In the genomic region with DNA sequence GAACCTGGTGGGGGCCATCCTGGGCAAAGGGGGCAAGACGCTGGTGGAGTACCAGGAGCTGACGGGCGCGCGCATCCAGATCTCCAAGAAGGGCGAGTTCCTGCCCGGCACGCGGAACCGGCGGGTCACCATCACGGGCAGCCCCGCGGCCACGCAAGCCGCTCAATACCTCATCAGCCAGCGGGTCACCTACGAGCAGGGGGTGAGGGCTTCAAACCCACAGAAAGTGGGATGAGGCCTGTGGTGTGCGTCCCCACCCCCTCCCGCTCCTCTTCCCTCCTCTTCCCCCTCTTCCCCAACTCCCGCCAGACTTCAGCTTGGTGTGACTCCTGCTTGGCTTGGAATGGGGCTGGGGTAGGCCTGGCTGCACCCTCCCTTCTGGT, we compare ENCODE assay signal across 8 mouse cellular contexts. TPM values are rescaled to one million over a fixed set of nuclear protein-coding genes. Genes with fewer than 3 reads are reported as not detected.
A peak's percentile ranks its signal among the peaks of the same experiment; 100 is the strongest.
DNase-seq lines count a peak whose midpoint lies in the region; ATAC-seq and TF ChIP-seq lines count a peak whose summit lies in the region.

No protein-coding gene starts in this region.

- peak overlapping the region; percentile 55 for H3K4me3 ChIP-seq in heart, adult 2 months
- peak overlapping the region; percentile 30 for H3K4me3 ChIP-seq in C2C12 (ENCODE audit: insufficient read depth, poor library complexity, severe bottlenecking)
- peak overlapping the region; percentile 51 for H3K4me3 ChIP-seq in forebrain, embryonic 11.5 days (ENCODE audit: low read depth, low read length)
- peak overlapping the region; percentile 58 for H3K4me3 ChIP-seq in liver, embryonic 12.5 days

- peaks cover 6% of the 10 kb centered on the region for H3K4me1 ChIP-seq in heart, adult 2 months (ENCODE audit: control insufficient read depth, insufficient read depth, low read length)
- peaks cover 26% of the 10 kb centered on the region for H3K4me1 ChIP-seq in forebrain, embryonic 11.5 days (replicated peaks; ENCODE audit: control insufficient read depth, insufficient read depth, low read length)
- peaks cover 23% of the 10 kb centered on the region for H3K4me1 ChIP-seq in liver, embryonic 12.5 days

- no peaks in the 10 kb centered on the region; the same call in 1 of the 2 replicates for H3K79me2 ChIP-seq in heart, adult 2 months (replicated peaks; ENCODE audit: control insufficient read depth, insufficient read depth, low read length)
- H3K79me2 ChIP-seq in C2C12 (ENCODE audit: control insufficient read depth, insufficient read depth) = no peaks in the 10 kb centered on the region

- no peaks in the 10 kb centered on the region for H3K79me3 ChIP-seq in C2C12 (ENCODE audit: low read depth)

- 8% methylated on average over 20 of the region's 21 CpGs for WGBS in heart, adult 2 months
- WGBS in forebrain, embryonic 11.5 days = under 1% methylated on average over 21 of the region's 21 CpGs
- under 1% methylated on average over 21 of the region's 21 CpGs for WGBS in liver, embryonic 12.5 days (ENCODE audit: insufficient replicate concordance)

- H3K36me3 ChIP-seq in heart, adult 2 months (ENCODE audit: control insufficient read depth, insufficient read depth, low read length) = no peaks in the 10 kb centered on the region; the same call in 1 of the 2 replicates
- H3K36me3 ChIP-seq in C2C12 (ENCODE audit: control insufficient read depth, insufficient read depth) = no peaks in the 10 kb centered on the region
- H3K36me3 ChIP-seq in forebrain, embryonic 11.5 days (ENCODE audit: control insufficient read depth, insufficient read depth, low read length) = no peaks in the 10 kb centered on the region
- no peaks in the 10 kb centered on the region for H3K36me3 ChIP-seq in liver, embryonic 12.5 days

- no peak for TF ChIP-seq CTCF in heart, adult 2 months (IDR thresholded peaks at IDR 0.05)
- TF ChIP-seq CTCF in C2C12 (IDR thresholded peaks at IDR 0.05; ENCODE audit: control insufficient read depth, insufficient read depth, insufficient read length) = no peak

- ATAC-seq in forebrain, embryonic 11.5 days (replicated peaks; ENCODE audit: low FRiP score) = no peak; the same call in none of the 2 replicates
- ATAC-seq in liver, embryonic 12.5 days = peak; percentile 19; the same call in 1 of the 2 replicates
- ATAC-seq in frontal cortex, adult (ENCODE audit: low TSS enrichment) = no peak

- H3K4me2 ChIP-seq in forebrain, embryonic 11.5 days (ENCODE audit: low read depth, low read length, severe bottlenecking) = peak overlapping the region; percentile 90
- H3K4me2 ChIP-seq in liver, embryonic 12.5 days = peak overlapping the region; percentile 75

- no peak for DNase-seq in heart, adult 2 months
- no peak for DNase-seq in heart, adult 8-10 months (ENCODE audit: low spot score)
- no peak for DNase-seq in forebrain, embryonic 11.5 days (ENCODE audit: low spot score)
- no peak for DNase-seq in frontal cortex, adult 2 months (ENCODE audit: extremely low spot score in 1 of 2, low spot score in 1 of 2)
- no peak for DNase-seq in layer of hippocampus, adult 18-20 months (ENCODE audit: low spot score in 2 of 2)

- peak overlapping the region; percentile 79 for H3K9ac ChIP-seq in heart, adult 2 months (ENCODE audit: low read depth, low read length)
- H3K9ac ChIP-seq in forebrain, embryonic 11.5 days (ENCODE audit: low read length) = peak overlapping the region; percentile 72
- no peak overlapping the region for H3K9ac ChIP-seq in liver, embryonic 12.5 days

- H3ac ChIP-seq in C2C12 (ENCODE audit: control insufficient read depth, insufficient read length, low read depth) = peak overlapping the region; percentile 74

- peak overlapping the region; percentile 71 for H3K27ac ChIP-seq in heart, adult 2 months
- no peak overlapping the region for H3K27ac ChIP-seq in forebrain, embryonic 11.5 days (ENCODE audit: low read depth, low read length)
- no peak overlapping the region for H3K27ac ChIP-seq in liver, embryonic 12.5 days

- no peak for TF ChIP-seq EP300 in heart, adult 2 months (IDR thresholded peaks at IDR 0.05; ENCODE audit: insufficient read depth, low read depth, low read length)

- TF ChIP-seq POLR2A in heart, adult 2 months (IDR thresholded peaks at IDR 0.05; ENCODE audit: insufficient read depth, low read depth, low read length) = no peak

- intact Hi-C loops in heart, adult 2 months (cut with DNase I) = loop anchor here (2.0 kb wide), 1 partner anchor 32 kb away; no protein-coding TSS in a partner anchor

- no peaks in the 10 kb centered on the region for H3K9me3 ChIP-seq in forebrain, embryonic 11.5 days (ENCODE audit: control insufficient read depth, low read length)
- no peaks in the 10 kb centered on the region for H3K9me3 ChIP-seq in liver, embryonic 12.5 days (replicated peaks)

- H3K27me3 ChIP-seq in heart, adult 2 months (ENCODE audit: control insufficient read depth, insufficient read depth, low read length) = peaks cover 4% of the 10 kb centered on the region
- H3K27me3 ChIP-seq in C2C12 (ENCODE audit: control insufficient read depth, insufficient read depth, insufficient read length) = peaks cover 9% of the 10 kb centered on the region
- peaks cover 6% of the 10 kb centered on the region; the same call in 1 of the 2 replicates for H3K27me3 ChIP-seq in forebrain, embryonic 11.5 days (ENCODE audit: control insufficient read depth, insufficient read depth, low read length)
- H3K27me3 ChIP-seq in liver, embryonic 12.5 days (replicated peaks) = peaks cover 93% of the 10 kb centered on the region

TF ChIP-seq in C2C12, 6 proteins besides CTCF, POLR2A, EP300 and RAD21:
- no peak for TF ChIP-seq USF1 (IDR thresholded peaks at IDR 0.05; ENCODE audit: low read depth)
- TF ChIP-seq MAX (IDR thresholded peaks at IDR 0.05) = no peak
- TF ChIP-seq MYOD1 (IDR thresholded peaks at IDR 0.05; ENCODE audit: control insufficient read depth, insufficient read length, low read depth) = no peak
- TF ChIP-seq FOSL1 (IDR thresholded peaks at IDR 0.05; ENCODE audit: insufficient read depth, low read length, poor library complexity, severe bottlenecking) = no peak
- no peak for TF ChIP-seq MYOG (IDR thresholded peaks at IDR 0.05; ENCODE audit: control insufficient read depth, extremely low read depth, insufficient read length)
- TF ChIP-seq CEBPB (IDR thresholded peaks at IDR 0.05; ENCODE audit: low read depth) = no peak

RNA-seq across cellular contexts. Expression of a gene that starts 28.8 kb away (rescaled TPM):
- total RNA-seq in heart, adult 2 months (2021) = not detected
- polyA plus RNA-seq in heart, adult 2 months (2012; rRNA removed) = 0.08 TPM in 1 of 2 replicates, not detected in the other
- total RNA-seq in heart, adult 8-10 months (2022) = not detected
- not detected for polyA plus RNA-seq in C2C12 (2012; fragmentation: generic; extraction: Trizol)
- not detected in 2 replicates for polyA plus RNA-seq in forebrain, embryonic 11.5 days (2014; fragmentation: Nextera tagmentation; extraction: Ambion mirVana)
- polyA plus RNA-seq in liver, embryonic 12.5 days (2016; fragmentation: Nextera tagmentation; extraction: Ambion mirVana) = not detected in 2 replicates
- 2.9 and 4.1 TPM in 2 replicates for polyA plus RNA-seq in frontal cortex, adult 2 months (2012; rRNA removed)
- total RNA-seq in layer of hippocampus, adult 18-20 months (2021) = under 1 TPM; 0.20 to 0.40 TPM

RNA-seq across cellular contexts. Expression of a gene that starts 32.7 kb away (rescaled TPM):
- 1 to 10 TPM; 3.5 to 3.9 TPM for total RNA-seq in heart, adult 2 months (2021)
- polyA plus RNA-seq in heart, adult 2 months (2012; rRNA removed) = 3.4 and 4.0 TPM in 2 replicates
- total RNA-seq in heart, adult 8-10 months (2022) = 1 to 10 TPM; 3.6 to 4.3 (median 4.3) TPM
- 17.8 TPM for polyA plus RNA-seq in C2C12 (2012; fragmentation: generic; extraction: Trizol)
- polyA plus RNA-seq in forebrain, embryonic 11.5 days (2014; fragmentation: Nextera tagmentation; extraction: Ambion mirVana) = 4.6 and 4.7 TPM in 2 replicates
- 1.3 and 1.7 TPM in 2 replicates for polyA plus RNA-seq in liver, embryonic 12.5 days (2016; fragmentation: Nextera tagmentation; extraction: Ambion mirVana)
- 39.9 and 46.2 TPM in 2 replicates for polyA plus RNA-seq in frontal cortex, adult 2 months (2012; rRNA removed)
- 10 to 100 TPM; 50.1 to 50.7 TPM for total RNA-seq in layer of hippocampus, adult 18-20 months (2021)

RNA-seq across cellular contexts. Expression of a gene that starts 32.7 kb away (rescaled TPM):
- 1 to 10 TPM; 4.3 to 5.1 TPM for total RNA-seq in heart, adult 2 months (2021)
- 1.5 and 1.7 TPM in 2 replicates for polyA plus RNA-seq in heart, adult 2 months (2012; rRNA removed)
- total RNA-seq in heart, adult 8-10 months (2022) = 1 to 10 TPM; 3.2 to 5.5 (median 5.1) TPM
- 0.05 TPM for polyA plus RNA-seq in C2C12 (2012; fragmentation: generic; extraction: Trizol)
- 6.9 and 8.3 TPM in 2 replicates for polyA plus RNA-seq in forebrain, embryonic 11.5 days (2014; fragmentation: Nextera tagmentation; extraction: Ambion mirVana)
- polyA plus RNA-seq in liver, embryonic 12.5 days (2016; fragmentation: Nextera tagmentation; extraction: Ambion mirVana) = 0.13 and 0.16 TPM in 2 replicates
- 25.0 and 27.0 TPM in 2 replicates for polyA plus RNA-seq in frontal cortex, adult 2 months (2012; rRNA removed)
- total RNA-seq in layer of hippocampus, adult 18-20 months (2021) = 10 to 100 TPM; 76.3 to 79.4 TPM

RNA-seq across cellular contexts. Expression of a gene that starts 45.5 kb away (rescaled TPM):
- total RNA-seq in heart, adult 2 months (2021) = 10 to 100 TPM; 22.5 to 24.5 TPM
- 12.7 and 15.1 TPM in 2 replicates for polyA plus RNA-seq in heart, adult 2 months (2012; rRNA removed)
- total RNA-seq in heart, adult 8-10 months (2022) = 10 to 100 TPM; 20.6 to 24.3 (median 22.9) TPM
- polyA plus RNA-seq in C2C12 (2012; fragmentation: generic; extraction: Trizol) = 39.4 TPM
- 31.6 and 39.4 TPM in 2 replicates for polyA plus RNA-seq in forebrain, embryonic 11.5 days (2014; fragmentation: Nextera tagmentation; extraction: Ambion mirVana)
- polyA plus RNA-seq in liver, embryonic 12.5 days (2016; fragmentation: Nextera tagmentation; extraction: Ambion mirVana) = 20.1 and 22.3 TPM in 2 replicates
- polyA plus RNA-seq in frontal cortex, adult 2 months (2012; rRNA removed) = 29.0 and 30.5 TPM in 2 replicates
- 10 to 100 TPM; 53.8 to 57.2 TPM for total RNA-seq in layer of hippocampus, adult 18-20 months (2021)

RNA-seq across cellular contexts. Expression of a gene that starts 48.2 kb away (rescaled TPM):
- total RNA-seq in heart, adult 2 months (2021) = 1 to 10 TPM; 6.6 to 9.6 TPM
- polyA plus RNA-seq in heart, adult 2 months (2012; rRNA removed) = 11.3 and 12.5 TPM in 2 replicates
- 10 to 100 TPM in 1 of 4 experiments, 1 to 10 TPM in 3; 7.4 to 10.7 (median 8.9) TPM for total RNA-seq in heart, adult 8-10 months (2022)
- 10.8 TPM for polyA plus RNA-seq in C2C12 (2012; fragmentation: generic; extraction: Trizol)
- 32.2 and 32.6 TPM in 2 replicates for polyA plus RNA-seq in forebrain, embryonic 11.5 days (2014; fragmentation: Nextera tagmentation; extraction: Ambion mirVana)
- polyA plus RNA-seq in liver, embryonic 12.5 days (2016; fragmentation: Nextera tagmentation; extraction: Ambion mirVana) = 16.8 and 18.3 TPM in 2 replicates
- 11.7 and 15.4 TPM in 2 replicates for polyA plus RNA-seq in frontal cortex, adult 2 months (2012; rRNA removed)
- 10 to 100 TPM; 10.4 to 10.9 TPM for total RNA-seq in layer of hippocampus, adult 18-20 months (2021)
